Mouse (Mus musculus): ENCODE results near the gene Zfhx2. TPM values are rescaled to one million over a fixed set of nuclear protein-coding genes. Genes with fewer than 3 reads are reported as not detected.
A peak's percentile ranks its signal among the peaks of the same experiment; 100 is the strongest.

The Zfhx2 gene
- polyA plus RNA-seq, 1 experiment from 2014 or later, result 8.5 TPM

DNA sequence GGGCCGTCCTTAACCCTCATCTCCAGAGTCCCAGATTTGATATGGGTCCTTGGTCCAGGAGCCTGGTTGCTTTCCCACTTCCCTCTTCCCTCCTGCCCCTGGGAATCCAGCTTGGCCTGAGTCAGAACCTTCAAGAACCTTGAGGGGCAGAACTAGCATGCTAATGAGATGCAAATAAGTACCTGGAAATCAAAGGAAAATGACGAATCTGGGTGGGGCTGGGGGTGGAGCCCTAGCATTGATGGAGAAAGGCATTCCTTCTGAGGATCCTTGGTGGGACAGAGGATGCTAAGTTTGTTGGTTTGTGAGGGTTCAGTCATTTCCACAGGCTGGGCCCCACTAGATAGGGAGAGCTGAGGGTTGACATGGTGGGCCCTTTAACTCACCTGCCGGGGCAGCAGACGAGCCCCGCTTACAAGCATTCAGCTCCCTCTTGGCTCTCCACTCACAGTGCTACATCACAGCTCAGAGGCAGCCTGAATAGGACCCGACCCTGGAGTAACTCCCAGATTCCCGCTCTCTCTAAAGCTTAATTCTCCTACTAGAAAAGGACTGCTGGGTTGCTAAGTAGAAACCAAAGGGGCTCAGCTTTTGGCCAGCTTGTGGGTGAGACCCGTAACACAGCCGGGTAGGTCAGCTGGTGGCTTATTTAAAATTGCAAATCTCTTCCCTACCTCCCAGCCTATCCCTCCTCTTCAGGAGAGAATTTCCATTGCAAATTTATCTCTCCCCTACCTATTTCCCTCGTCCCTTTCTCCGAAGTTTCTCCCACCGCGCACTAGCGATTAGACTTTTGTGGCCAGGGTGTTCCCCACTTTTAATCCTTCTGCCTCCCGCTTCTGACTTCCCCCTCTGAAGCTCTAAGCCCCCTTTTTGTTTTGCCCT is 14.4 kb downstream of the Zfhx2 start:
- 7% methylated on average over 15 of the region's 15 CpGs for whole genome bisulfite sequencing
- H3K9me3 ChIP-seq (replicated peaks; ENCODE audit: control insufficient read depth, low read length), result no peaks in the 10 kb centered on the region
- peaks cover 45% of the 10 kb centered on the region for H3K36me3 ChIP-seq (ENCODE audit: control insufficient read depth, insufficient read depth, low read length)
- H3K4me3 ChIP-seq (ENCODE audit: low read depth, low read length), result no peak overlapping the region
- H3K4me2 ChIP-seq (ENCODE audit: low read length), result peak overlapping the region; percentile 37
- H3K27me3 ChIP-seq (replicated peaks; ENCODE audit: control insufficient read depth, insufficient read depth, low read length), result no peaks in the 10 kb centered on the region
- peak; percentile 32; the same call in 1 of the 2 replicates for ATAC-seq
- H3K9ac ChIP-seq (ENCODE audit: low read length), result peak overlapping the region; percentile 33
- peak; percentile 85 for DNase-seq (ENCODE audit: low spot score)
- peaks cover 43% of the 10 kb centered on the region for H3K4me1 ChIP-seq (ENCODE audit: control insufficient read depth, insufficient read depth, low read length)
- H3K27ac ChIP-seq (ENCODE audit: low read depth, low read length), result peak overlapping the region; percentile 81

DNA sequence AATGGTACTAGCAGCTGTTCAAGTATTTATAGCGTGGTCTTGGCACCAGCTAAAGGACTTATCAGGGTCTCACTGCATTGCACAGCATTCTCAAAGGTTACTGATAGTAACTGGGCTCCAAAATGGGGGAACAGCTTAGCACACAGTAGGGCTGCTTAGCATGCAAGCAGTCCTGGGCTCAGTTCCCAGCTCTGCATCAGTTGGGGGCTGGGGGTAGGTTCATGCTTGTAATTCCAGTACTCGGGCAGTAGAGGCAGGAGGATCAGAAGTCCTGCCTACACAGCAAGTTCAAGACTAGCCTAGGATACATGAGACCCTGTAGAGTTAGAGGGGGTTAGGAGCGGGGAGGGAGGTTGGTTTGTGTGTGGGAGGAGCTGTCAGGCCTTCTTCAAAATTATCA is 15.2 kb downstream of the Zfhx2 start:
- H3K9ac ChIP-seq (ENCODE audit: low read length), result no peak overlapping the region
- ATAC-seq, result no peak
- H3K27me3 ChIP-seq (replicated peaks; ENCODE audit: control insufficient read depth, insufficient read depth, low read length), result no peaks in the 10 kb centered on the region
- no peak overlapping the region for H3K4me2 ChIP-seq (ENCODE audit: low read length)
- H3K36me3 ChIP-seq (ENCODE audit: control insufficient read depth, insufficient read depth, low read length), result peaks cover 51% of the 10 kb centered on the region
- no peaks in the 10 kb centered on the region for H3K9me3 ChIP-seq (replicated peaks; ENCODE audit: control insufficient read depth, low read length)
- peaks cover 43% of the 10 kb centered on the region for H3K4me1 ChIP-seq (ENCODE audit: control insufficient read depth, insufficient read depth, low read length)
- 66% methylated on average over 3 of the region's 3 CpGs for WGBS
- peak overlapping the region; percentile 81 for H3K27ac ChIP-seq (ENCODE audit: low read depth, low read length)
- no peak for DNase-seq (ENCODE audit: low spot score)
- no peak overlapping the region for H3K4me3 ChIP-seq (ENCODE audit: low read depth, low read length)

- H3K36me3 ChIP-seq (ENCODE audit: control insufficient read depth, insufficient read depth, low read length), result peaks cover 54% of the 10 kb centered on the region
- no peak for ATAC-seq
- H3K27me3 ChIP-seq (replicated peaks; ENCODE audit: control insufficient read depth, insufficient read depth, low read length), result no peaks in the 10 kb centered on the region
- H3K4me1 ChIP-seq (ENCODE audit: control insufficient read depth, insufficient read depth, low read length), result peaks cover 43% of the 10 kb centered on the region
- H3K4me2 ChIP-seq (ENCODE audit: low read length), result no peak overlapping the region
- DNase-seq (ENCODE audit: low spot score), result no peak
- peak overlapping the region; percentile 72 for H3K27ac ChIP-seq (ENCODE audit: low read depth, low read length)
- H3K9me3 ChIP-seq (replicated peaks; ENCODE audit: control insufficient read depth, low read length), result no peaks in the 10 kb centered on the region
- 25% methylated on average over 6 of the region's 6 CpGs for WGBS
- peak overlapping the region; percentile 17; the same call in 1 of the 2 replicates for H3K9ac ChIP-seq (ENCODE audit: low read length)
- H3K4me3 ChIP-seq (ENCODE audit: low read depth, low read length), result no peak overlapping the region
These were observed 15.9 kb downstream of the Zfhx2 start for GRCm38 (mm10) chr14:55076224-55076623.

DNA sequence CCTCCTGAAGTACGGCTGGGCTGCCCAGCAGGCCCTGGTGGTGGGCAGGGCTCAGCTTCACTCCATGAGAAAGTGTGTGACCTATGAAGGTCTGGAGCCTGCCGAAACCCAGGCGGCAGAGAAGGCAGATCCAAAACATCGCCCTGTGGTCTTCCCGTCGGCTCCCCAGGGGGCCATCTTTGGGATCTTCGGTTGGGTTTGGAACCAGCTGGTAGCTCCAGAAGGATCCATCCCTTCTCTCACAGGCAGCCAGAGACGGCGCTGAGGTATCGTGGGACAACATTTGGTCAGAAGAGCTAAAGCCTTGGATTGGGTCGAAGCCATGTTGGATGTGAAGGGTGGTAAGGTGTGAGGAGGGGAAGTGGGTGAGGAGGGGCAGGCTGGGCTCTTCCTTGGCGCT is 17.7 kb downstream of the Zfhx2 start:
- H3K9ac ChIP-seq (ENCODE audit: low read length), result no peak overlapping the region
- no peaks in the 10 kb centered on the region for H3K27me3 ChIP-seq (replicated peaks; ENCODE audit: control insufficient read depth, insufficient read depth, low read length)
- no peaks in the 10 kb centered on the region for H3K9me3 ChIP-seq (replicated peaks; ENCODE audit: control insufficient read depth, low read length)
- peaks cover 36% of the 10 kb centered on the region for H3K4me1 ChIP-seq (ENCODE audit: control insufficient read depth, insufficient read depth, low read length)
- peaks cover 72% of the 10 kb centered on the region for H3K36me3 ChIP-seq (ENCODE audit: control insufficient read depth, insufficient read depth, low read length)
- ATAC-seq, result no peak
- WGBS, result 95% methylated on average over 12 of the region's 12 CpGs
- H3K27ac ChIP-seq (ENCODE audit: low read depth, low read length), result no peak overlapping the region
- no peak overlapping the region for H3K4me3 ChIP-seq (ENCODE audit: low read depth, low read length)
- no peak overlapping the region for H3K4me2 ChIP-seq (ENCODE audit: low read length)
- DNase-seq (ENCODE audit: low spot score), result no peak

- no peak overlapping the region for H3K9ac ChIP-seq (ENCODE audit: low read length)
- peak overlapping the region; percentile 2; the same call in 1 of the 2 replicates for H3K27ac ChIP-seq (ENCODE audit: low read depth, low read length)
- no peaks in the 10 kb centered on the region for H3K9me3 ChIP-seq (replicated peaks; ENCODE audit: control insufficient read depth, low read length)
- H3K4me2 ChIP-seq (ENCODE audit: low read length), result no peak overlapping the region
- H3K4me1 ChIP-seq (ENCODE audit: control insufficient read depth, insufficient read depth, low read length), result peaks cover 10% of the 10 kb centered on the region
- 33% methylated on average over 19 of the region's 19 CpGs for WGBS
- H3K4me3 ChIP-seq (ENCODE audit: low read depth, low read length), result no peak overlapping the region
- no peaks in the 10 kb centered on the region for H3K27me3 ChIP-seq (replicated peaks; ENCODE audit: control insufficient read depth, insufficient read depth, low read length)
- no peak for ATAC-seq
- peaks cover 95% of the 10 kb centered on the region for H3K36me3 ChIP-seq (ENCODE audit: control insufficient read depth, insufficient read depth, low read length)
- no peak for DNase-seq (ENCODE audit: low spot score)
These were observed 20.4 kb downstream of the Zfhx2 start for GRCm38 (mm10) chr14:55071756-55072155.

DNA sequence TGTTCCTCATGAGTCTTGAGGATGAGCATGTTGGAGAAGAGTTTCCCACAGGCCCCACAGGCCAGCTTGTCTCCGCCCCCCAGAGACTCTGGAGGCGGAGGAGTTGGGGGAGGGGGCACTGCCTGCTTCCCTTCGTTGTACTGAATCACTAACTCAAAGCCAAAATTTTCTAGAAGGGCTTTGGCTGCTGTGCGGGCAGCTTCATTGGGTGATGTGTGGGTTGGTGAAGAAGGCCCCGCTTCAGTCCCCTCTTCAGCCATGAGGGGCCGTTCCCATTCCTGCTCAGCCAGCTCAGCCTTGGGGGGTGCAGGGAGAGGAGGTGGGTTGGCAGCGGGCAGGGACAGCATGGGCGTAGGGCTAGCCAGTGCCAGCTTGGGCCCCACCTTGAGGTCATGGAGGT is 26.1 kb downstream of the Zfhx2 start:
- H3K9me3 ChIP-seq (replicated peaks; ENCODE audit: control insufficient read depth, low read length), result no peaks in the 10 kb centered on the region
- no peak for ATAC-seq
- peaks cover 89% of the 10 kb centered on the region for H3K36me3 ChIP-seq (ENCODE audit: control insufficient read depth, insufficient read depth, low read length)
- H3K27me3 ChIP-seq (replicated peaks; ENCODE audit: control insufficient read depth, insufficient read depth, low read length), result no peaks in the 10 kb centered on the region
- H3K4me2 ChIP-seq (ENCODE audit: low read length), result no peak overlapping the region
- no peak for DNase-seq (ENCODE audit: low spot score)
- peaks cover 14% of the 10 kb centered on the region for H3K4me1 ChIP-seq (ENCODE audit: control insufficient read depth, insufficient read depth, low read length)
- 86% methylated on average over 8 of the region's 8 CpGs for WGBS
- H3K9ac ChIP-seq (ENCODE audit: low read length), result no peak overlapping the region
- no peak overlapping the region for H3K27ac ChIP-seq (ENCODE audit: low read depth, low read length)
- H3K4me3 ChIP-seq (ENCODE audit: low read depth, low read length), result no peak overlapping the region

DNA sequence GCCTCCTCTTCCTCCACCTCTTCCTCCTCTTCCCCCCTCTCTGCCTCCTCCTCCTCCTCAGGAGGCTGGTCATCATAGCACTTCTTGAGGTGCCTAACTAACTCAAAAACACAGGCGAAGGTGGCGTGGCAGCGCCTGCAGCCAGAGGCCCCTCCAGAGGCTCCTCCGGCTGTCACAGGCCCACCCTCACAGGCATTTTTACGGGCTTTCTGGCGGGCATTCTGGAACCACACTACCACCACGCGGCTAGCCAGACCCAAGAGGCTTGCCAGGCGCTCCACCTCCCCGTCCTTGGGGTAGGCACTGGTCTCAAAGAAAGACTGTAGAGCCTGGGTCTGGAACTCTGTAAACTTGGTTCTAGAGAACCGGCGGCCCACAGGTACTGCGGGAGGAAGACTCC is 26.7 kb downstream of the Zfhx2 start:
- Histone ChIP-seq H3K4me3 (ENCODE audit: low read depth, low read length) (no peak overlapping the region), H3K36me3 (ENCODE audit: control insufficient read depth, insufficient read depth, low read length) (peaks cover 89% of the 10 kb centered on the region), H3K27me3 (replicated peaks; ENCODE audit: control insufficient read depth, insufficient read depth, low read length) (no peaks in the 10 kb centered on the region), H3K9ac (ENCODE audit: low read length) (no peak overlapping the region), H3K9me3 (replicated peaks; ENCODE audit: control insufficient read depth, low read length) (no peaks in the 10 kb centered on the region), H3K4me1 (ENCODE audit: control insufficient read depth, insufficient read depth, low read length) (peaks cover 19% of the 10 kb centered on the region), H3K4me2 (ENCODE audit: low read length) (no peak overlapping the region), H3K27ac (ENCODE audit: low read depth, low read length) (0 out of 2 replicates have a peak overlapping the region, but pooled peaks have one; percentile 11)
- 94% methylated on average over 13 of the region's 13 CpGs for WGBS
- ATAC-seq, result no peak
- DNase-seq (ENCODE audit: low spot score), result no peak

DNA sequence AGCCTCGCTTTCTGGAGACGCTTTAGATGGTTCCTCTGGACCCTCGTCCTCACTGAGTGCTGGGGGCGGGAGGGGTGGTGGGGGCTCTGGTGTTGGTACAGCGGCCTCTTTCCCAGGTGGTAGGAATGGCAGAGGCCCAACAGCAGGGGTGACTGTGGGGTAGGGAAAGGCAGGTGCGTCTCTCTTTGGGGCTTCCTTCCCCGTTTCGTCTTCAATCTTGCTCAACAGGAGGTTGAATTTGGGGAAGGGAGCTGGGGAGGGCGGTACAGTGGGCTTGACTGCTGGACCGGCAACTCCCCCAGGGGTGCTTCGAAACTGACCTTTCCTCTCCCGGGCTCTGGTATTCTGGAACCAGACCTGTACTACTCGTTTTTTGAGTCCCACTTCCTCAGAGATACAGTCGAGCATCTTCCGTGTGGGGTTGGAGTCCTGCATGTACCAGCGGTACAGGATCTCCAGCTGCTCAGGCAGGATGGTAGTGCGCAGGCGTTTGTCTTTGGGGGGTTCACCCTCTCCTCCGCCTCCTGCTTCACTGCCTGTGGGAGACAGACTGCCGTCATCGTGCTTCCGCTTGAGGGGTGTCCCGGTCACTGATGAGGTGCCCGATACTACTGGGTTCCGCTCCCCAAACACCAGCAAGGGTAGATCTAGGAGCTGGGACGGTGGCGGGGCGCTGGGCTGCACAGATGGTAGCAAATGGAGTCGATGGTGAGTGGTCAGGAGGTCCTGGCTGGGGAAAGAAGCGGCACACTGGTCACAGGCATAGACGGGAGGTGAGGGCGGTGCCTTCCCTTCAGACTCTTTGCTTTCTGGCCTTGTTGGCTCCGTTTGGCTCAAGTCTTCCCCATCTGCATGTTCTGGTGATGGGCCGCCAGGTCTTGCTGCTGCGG is 27.4 kb downstream of the Zfhx2 start:
- Histone ChIP-seq H3K4me3 (ENCODE audit: low read depth, low read length) (no peak overlapping the region), H3K4me1 (ENCODE audit: control insufficient read depth, insufficient read depth, low read length) (peaks cover 26% of the 10 kb centered on the region), H3K27me3 (replicated peaks; ENCODE audit: control insufficient read depth, insufficient read depth, low read length) (no peaks in the 10 kb centered on the region), H3K36me3 (ENCODE audit: control insufficient read depth, insufficient read depth, low read length) (peaks cover 89% of the 10 kb centered on the region), H3K9me3 (replicated peaks; ENCODE audit: control insufficient read depth, low read length) (no peaks in the 10 kb centered on the region), H3K4me2 (ENCODE audit: low read length) (no peak overlapping the region), H3K9ac (ENCODE audit: low read length) (no peak overlapping the region), H3K27ac (ENCODE audit: low read depth, low read length) (0 out of 2 replicates have a peak overlapping the region, but pooled peaks have one; percentile 11)
- DNase-seq (ENCODE audit: low spot score), result no peak
- no peak for ATAC-seq
- WGBS, result 85% methylated on average over 35 of the region's 35 CpGs
